Mouse (Mus musculus): Measurements from ENCODE around the gene Fgd2. TPM values are rescaled to one million over a fixed set of nuclear protein-coding genes. Genes with fewer than 3 reads are reported as not detected.
"Not testable (repeated sequence)": the region's sequence is repeated elsewhere in the genome, so short reads cannot be mapped to it uniquely, and the experiment has no call there.

Fgd2 gene
- polyA plus RNA-seq, 1 experiment = 56.0 TPM

DNA sequence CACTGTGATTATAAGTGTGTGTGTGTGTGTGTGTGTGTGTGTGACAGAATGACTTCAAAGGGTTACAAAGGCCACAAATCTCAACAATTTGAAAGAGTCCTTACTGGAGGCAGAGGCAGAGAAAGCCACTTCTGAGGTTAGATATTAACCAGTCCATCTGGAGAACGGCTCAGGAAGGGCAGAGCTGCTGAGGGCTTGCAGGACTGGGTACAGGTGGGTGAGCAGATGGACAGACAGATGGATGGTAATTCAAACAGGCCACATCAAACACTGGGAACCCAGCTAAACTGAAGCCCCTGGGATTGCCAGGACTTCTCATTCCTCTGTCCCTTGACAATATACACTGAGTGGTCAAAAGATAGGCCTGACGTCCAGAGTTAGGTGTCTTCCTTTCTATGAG lies 11.7 kb upstream of the Fgd2 start:
- Histone ChIP-seq H3K4me3 (ENCODE audit: control insufficient read depth, insufficient read depth, low read length) (no peak overlapping the region), H3K27ac (ENCODE audit: control insufficient read depth, insufficient read depth, low read length) (no peak overlapping the region), H3K36me3 (ENCODE audit: control insufficient read depth, insufficient read depth, low read length) (no peaks in the 10 kb centered on the region), H3K4me1 (replicated peaks; ENCODE audit: control insufficient read depth, insufficient read depth, low read length) (peaks cover 24% of the 10 kb centered on the region), H3K27me3 (ENCODE audit: control insufficient read depth, insufficient read depth, low read length) (no peaks in the 10 kb centered on the region)
- 67% methylated on average over 2 of the region's 2 CpGs for WGBS
- no peak for DNase-seq
- TF ChIP-seq CTCF (IDR thresholded peaks at IDR 0.05; ENCODE audit: borderline replicate concordance, control insufficient read depth, extremely low read depth, insufficient read depth, low read length, poor library complexity) = no peak
- no peak for TF ChIP-seq POLR2A (IDR thresholded peaks at IDR 0.05; ENCODE audit: control insufficient read depth, extremely low read depth, insufficient read depth, low read length, poor library complexity)

DNA sequence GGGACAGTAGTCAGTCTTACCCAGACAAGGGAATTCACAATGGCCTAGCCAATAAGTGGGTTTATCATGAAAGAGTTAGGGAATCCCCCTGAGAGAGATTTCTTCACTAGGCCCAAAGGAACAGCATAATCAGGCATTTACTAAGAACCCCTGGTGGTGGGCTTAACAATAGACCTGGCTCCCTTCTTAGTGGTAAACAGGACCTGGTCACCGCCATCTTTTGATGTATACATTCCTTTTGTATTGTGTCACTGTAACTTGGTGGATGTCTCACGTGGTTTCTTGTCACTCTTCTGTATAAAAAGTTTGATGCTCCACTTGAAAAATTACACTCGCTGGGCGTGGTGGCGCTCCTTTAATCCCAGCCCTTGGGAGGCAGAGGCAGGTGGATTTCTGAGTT lies 9.7 kb upstream of the Fgd2 start:
- H3K27ac ChIP-seq (ENCODE audit: control insufficient read depth, insufficient read depth, low read length); H3K36me3 ChIP-seq (ENCODE audit: control insufficient read depth, insufficient read depth, low read length); DNase-seq; H3K27me3 ChIP-seq (ENCODE audit: control insufficient read depth, insufficient read depth, low read length); H3K4me3 ChIP-seq (ENCODE audit: control insufficient read depth, insufficient read depth, low read length): not testable (repeated sequence)
- H3K4me1 ChIP-seq (replicated peaks; ENCODE audit: control insufficient read depth, insufficient read depth, low read length) = peaks cover 15% of the 10 kb centered on the region
- 90% methylated on average over 5 of the region's 5 CpGs for WGBS

DNA sequence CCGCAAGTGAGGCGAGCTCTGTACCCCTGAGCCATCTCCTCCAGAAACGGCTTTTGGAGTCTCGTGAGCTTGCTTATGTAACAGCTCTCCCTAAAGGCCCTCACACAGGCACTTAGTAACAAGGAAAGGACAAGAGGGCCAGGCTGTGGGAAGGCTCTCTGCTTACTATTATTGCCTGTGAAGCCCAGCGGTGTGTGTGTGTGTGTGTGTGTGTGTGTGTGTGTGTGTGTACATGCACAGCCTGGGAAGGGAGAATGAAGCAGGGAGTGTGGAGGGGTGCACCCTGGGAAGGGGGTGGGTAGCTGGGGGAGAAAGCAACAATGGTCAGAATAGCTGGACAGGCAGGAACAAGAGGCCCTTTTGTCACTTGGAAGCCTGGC lies 5.3 kb upstream of the Fgd2 start:
- no peak for DNase-seq
- H3K4me3 ChIP-seq (ENCODE audit: control insufficient read depth, insufficient read depth, low read length) = no peak overlapping the region
- no peak overlapping the region for H3K27ac ChIP-seq (ENCODE audit: control insufficient read depth, insufficient read depth, low read length)
- no peaks in the 10 kb centered on the region for H3K4me1 ChIP-seq (replicated peaks; ENCODE audit: control insufficient read depth, insufficient read depth, low read length)
- TF ChIP-seq CTCF (IDR thresholded peaks at IDR 0.05; ENCODE audit: borderline replicate concordance, control insufficient read depth, extremely low read depth, insufficient read depth, low read length, poor library complexity) (no peak), POLR2A (IDR thresholded peaks at IDR 0.05; ENCODE audit: control insufficient read depth, extremely low read depth, insufficient read depth, low read length, poor library complexity) (no peak)
- WGBS = 92% methylated on average over 5 of the region's 5 CpGs
- no peaks in the 10 kb centered on the region for H3K36me3 ChIP-seq (ENCODE audit: control insufficient read depth, insufficient read depth, low read length)
- H3K27me3 ChIP-seq (ENCODE audit: control insufficient read depth, insufficient read depth, low read length) = no peaks in the 10 kb centered on the region

DNA sequence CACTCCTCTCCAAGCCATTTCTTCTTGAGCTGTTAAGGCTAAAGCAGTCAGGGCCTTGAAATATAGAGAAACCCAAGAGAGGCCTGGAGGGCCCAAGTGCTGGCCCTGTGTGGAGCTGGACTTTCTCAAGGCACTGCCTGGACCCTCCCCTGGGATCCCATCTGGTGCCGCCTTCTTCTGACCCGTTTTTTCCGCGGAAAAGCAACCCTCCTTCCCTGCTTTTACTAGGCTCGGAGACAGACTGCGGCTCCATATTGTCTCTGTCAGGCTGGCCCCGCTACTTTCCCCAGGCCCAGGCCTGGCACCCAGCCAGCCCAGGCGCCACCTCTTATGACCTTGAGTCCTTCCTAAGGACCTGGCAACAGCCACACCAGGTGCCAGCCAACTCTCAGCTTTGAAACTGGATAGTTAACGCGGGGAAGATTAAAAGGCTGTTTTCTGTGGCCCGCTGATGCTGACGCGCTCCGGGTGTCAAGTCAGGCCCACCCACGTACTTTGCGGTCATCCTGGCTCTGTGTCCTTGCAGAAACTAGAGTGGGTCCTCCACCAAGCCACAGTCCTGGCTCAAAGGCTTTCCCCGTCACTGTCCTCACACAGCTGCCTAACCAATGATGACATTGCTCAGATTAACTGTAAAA lies 4.8 kb upstream of the Fgd2 start:
- Histone ChIP-seq H3K4me3 (ENCODE audit: control insufficient read depth, insufficient read depth, low read length) (no peak overlapping the region), H3K36me3 (ENCODE audit: control insufficient read depth, insufficient read depth, low read length) (no peaks in the 10 kb centered on the region), H3K27ac (ENCODE audit: control insufficient read depth, insufficient read depth, low read length) (no peak overlapping the region), H3K27me3 (ENCODE audit: control insufficient read depth, insufficient read depth, low read length) (no peaks in the 10 kb centered on the region), H3K4me1 (replicated peaks; ENCODE audit: control insufficient read depth, insufficient read depth, low read length) (no peaks in the 10 kb centered on the region)
- no peak for DNase-seq
- WGBS = 82% methylated on average over 17 of the region's 17 CpGs
- TF ChIP-seq CTCF (IDR thresholded peaks at IDR 0.05; ENCODE audit: borderline replicate concordance, control insufficient read depth, extremely low read depth, insufficient read depth, low read length, poor library complexity) (no peak), POLR2A (IDR thresholded peaks at IDR 0.05; ENCODE audit: control insufficient read depth, extremely low read depth, insufficient read depth, low read length, poor library complexity) (no peak)

DNA sequence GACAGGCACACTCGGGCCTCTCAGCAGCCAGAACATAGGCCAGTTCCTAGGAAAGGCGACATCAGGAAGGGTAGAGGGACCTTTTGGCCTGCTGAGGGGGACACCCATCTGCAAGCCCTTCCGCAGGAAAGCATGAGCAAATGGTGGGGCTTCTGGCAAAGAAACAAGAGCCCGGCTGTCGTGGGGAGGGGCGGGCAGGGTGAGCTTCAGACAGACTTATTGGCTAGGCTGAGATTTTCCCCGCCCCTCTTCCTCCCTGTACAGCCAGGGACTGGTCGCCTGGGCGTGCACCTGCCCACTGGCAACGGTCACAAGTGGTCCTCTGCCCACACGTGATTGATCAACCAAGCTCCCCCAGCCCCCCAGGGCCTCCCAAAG lies 4.2 kb upstream of the Fgd2 start:
- no peak overlapping the region for H3K4me3 ChIP-seq (ENCODE audit: control insufficient read depth, insufficient read depth, low read length)
- WGBS = 58% methylated on average over 11 of the region's 11 CpGs
- H3K36me3 ChIP-seq (ENCODE audit: control insufficient read depth, insufficient read depth, low read length) = no peaks in the 10 kb centered on the region

DNA sequence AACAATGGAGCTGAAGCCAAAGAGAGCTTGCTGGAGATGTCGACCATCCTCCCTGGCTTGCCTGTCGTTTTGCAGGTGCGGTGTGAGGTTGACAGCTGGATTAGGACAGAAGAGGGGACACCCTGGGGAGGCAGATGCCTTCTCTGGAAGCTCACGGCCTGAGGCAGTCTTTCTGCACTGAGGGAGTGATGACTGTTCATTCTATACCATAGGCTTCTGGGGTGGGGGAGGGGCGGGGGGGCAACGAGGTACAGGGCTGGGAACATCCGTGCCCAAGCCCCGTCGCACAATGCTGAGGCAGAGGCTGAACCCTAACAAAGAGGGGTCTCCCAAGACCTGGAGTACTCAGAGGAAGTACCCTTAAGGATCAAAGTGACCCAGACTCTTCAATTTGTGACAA lies 3.8 kb upstream of the Fgd2 start:
- TF ChIP-seq POLR2A (IDR thresholded peaks at IDR 0.05; ENCODE audit: control insufficient read depth, extremely low read depth, insufficient read depth, low read length, poor library complexity) = no peak
- no peak for TF ChIP-seq CTCF (IDR thresholded peaks at IDR 0.05; ENCODE audit: borderline replicate concordance, control insufficient read depth, extremely low read depth, insufficient read depth, low read length, poor library complexity)
- no peak for DNase-seq
- no peak overlapping the region for H3K4me3 ChIP-seq (ENCODE audit: control insufficient read depth, insufficient read depth, low read length)
- no peaks in the 10 kb centered on the region for H3K4me1 ChIP-seq (replicated peaks; ENCODE audit: control insufficient read depth, insufficient read depth, low read length)
- WGBS = 65% methylated on average over 9 of the region's 9 CpGs
- no peaks in the 10 kb centered on the region for H3K36me3 ChIP-seq (ENCODE audit: control insufficient read depth, insufficient read depth, low read length)
- no peaks in the 10 kb centered on the region for H3K27me3 ChIP-seq (ENCODE audit: control insufficient read depth, insufficient read depth, low read length)
- H3K27ac ChIP-seq (ENCODE audit: control insufficient read depth, insufficient read depth, low read length) = no peak overlapping the region

More for the DNA sequence above, 4.2 kb upstream of the Fgd2 start:
- Histone ChIP-seq H3K27me3 (ENCODE audit: control insufficient read depth, insufficient read depth, low read length) (no peaks in the 10 kb centered on the region), H3K27ac (ENCODE audit: control insufficient read depth, insufficient read depth, low read length) (no peak overlapping the region), H3K4me1 (replicated peaks; ENCODE audit: control insufficient read depth, insufficient read depth, low read length) (no peaks in the 10 kb centered on the region)
- no peak for TF ChIP-seq POLR2A (IDR thresholded peaks at IDR 0.05; ENCODE audit: control insufficient read depth, extremely low read depth, insufficient read depth, low read length, poor library complexity)
- no peak for DNase-seq

DNA sequence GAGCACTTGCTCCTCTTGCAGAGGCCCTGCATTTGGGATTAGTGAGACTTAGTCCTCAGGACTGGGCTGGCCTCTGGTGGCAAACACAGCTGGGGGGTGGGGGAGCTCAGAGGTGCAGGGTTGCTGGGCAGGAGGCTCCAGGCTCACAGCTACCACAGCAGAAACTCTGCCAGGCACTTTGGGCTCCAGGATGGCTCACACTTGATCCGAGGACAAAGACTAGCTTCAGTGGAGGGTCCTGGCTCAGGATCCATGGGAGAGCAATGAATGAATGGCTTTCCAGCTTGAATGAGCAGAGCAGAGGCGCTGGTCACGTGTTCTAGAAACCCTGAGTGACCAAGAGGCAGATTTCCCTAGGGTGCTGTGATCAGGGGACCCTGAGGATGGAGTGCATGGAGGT lies 1.8 kb upstream of the Fgd2 start:
- H3K4me1 ChIP-seq (replicated peaks; ENCODE audit: control insufficient read depth, insufficient read depth, low read length) = peaks cover 5% of the 10 kb centered on the region; the same call in 1 of the 2 replicates
- WGBS = 95% methylated on average over 3 of the region's 3 CpGs
- H3K36me3 ChIP-seq (ENCODE audit: control insufficient read depth, insufficient read depth, low read length) = no peaks in the 10 kb centered on the region
- no peak overlapping the region for H3K27ac ChIP-seq (ENCODE audit: control insufficient read depth, insufficient read depth, low read length)
- DNase-seq = no peak
- no peak for TF ChIP-seq POLR2A (IDR thresholded peaks at IDR 0.05; ENCODE audit: control insufficient read depth, extremely low read depth, insufficient read depth, low read length, poor library complexity)
- no peak for TF ChIP-seq CTCF (IDR thresholded peaks at IDR 0.05; ENCODE audit: borderline replicate concordance, control insufficient read depth, extremely low read depth, insufficient read depth, low read length, poor library complexity)
- H3K27me3 ChIP-seq (ENCODE audit: control insufficient read depth, insufficient read depth, low read length) = no peaks in the 10 kb centered on the region
- H3K4me3 ChIP-seq (ENCODE audit: control insufficient read depth, insufficient read depth, low read length) = no peak overlapping the region

All from thymus, adult 2 months (tissue).